Mouse (Mus musculus) ES-E14 (cell line): ENCODE measurements around the gene Phldb2. TPM values are rescaled to one million over a fixed set of nuclear protein-coding genes. Genes with fewer than 3 reads are reported as not detected.

Source experiments
- DNase-seq: peaks from one replicate; pipeline ENCODE4 v3.0.0-alpha.2; 2013; ENCODE audit warnings: low read depth, low spot score
- H3K27ac ChIP-seq: 2 replicates; pipeline ENCODE4 v1.5.1; 2012; ENCODE audit warnings: low read depth, mild to moderate bottlenecking, low read length, moderate library complexity, mixed read lengths; ENCODE audit not compliant: poor library complexity, insufficient read depth, severe bottlenecking
- H3K36me3 ChIP-seq: 2 replicates; pipeline ENCODE4 v1.6.1; 2012; ENCODE audit warnings: mild to moderate bottlenecking, low read length, moderate library complexity, mixed read lengths; ENCODE audit not compliant: control insufficient read depth, poor library complexity, insufficient read depth, severe bottlenecking
- H3K4me1 ChIP-seq, 2 experiments: fragments of 150-350 bp in 1 of 2; sonication (generic) in 1 of 2; 2 replicates each; pipeline ENCODE4 v1.6.1; 2012; ENCODE audit warnings: low read length in 2 of 2, mild to moderate bottlenecking in 1 of 2, mixed read lengths in 1 of 2; ENCODE audit not compliant: control insufficient read depth in 2 of 2, insufficient read depth in 2 of 2, poor library complexity in 1 of 2
- H3K4me3 ChIP-seq, 2 experiments: fragments of 150-350 bp in 1 of 2; sonication (generic) in 1 of 2; 2 replicates each; pipeline ENCODE4 v1.5.1; 2012; ENCODE audit warnings: low read length in 2 of 2, low read depth in 1 of 2, mild to moderate bottlenecking in 1 of 2, mixed read lengths in 1 of 2; ENCODE audit not compliant: insufficient read depth in 1 of 2, poor library complexity in 1 of 2, severe bottlenecking in 1 of 2
- H3K9ac ChIP-seq: 2 replicates; pipeline ENCODE4 v1.6.1; 2012; ENCODE audit warnings: low read depth, mild to moderate bottlenecking, low read length, mixed read lengths; ENCODE audit not compliant: poor library complexity, insufficient read depth, severe bottlenecking
- H3K9me3 ChIP-seq: fragments of 150-350 bp; sonication (generic); 2 replicates; pipeline ENCODE4 v1.6.1; 2012; ENCODE audit warnings: low read depth, mild to moderate bottlenecking, low read length; ENCODE audit not compliant: control insufficient read depth, insufficient read depth
- CHD2 ChIP-seq: IDR thresholded peaks from 2 replicates; pipeline ENCODE4 v1.6.1; 2014; ENCODE audit warnings: mild to moderate bottlenecking, low read depth, low read length, inconsistent platforms
- HCFC1 ChIP-seq: IDR thresholded peaks from 2 replicates; pipeline ENCODE4 v1.6.1; 2012; ENCODE audit warnings: low read length, inconsistent platforms, borderline replicate concordance; ENCODE audit not compliant: insufficient read depth
- MAFK ChIP-seq: IDR thresholded peaks from 2 replicates; pipeline ENCODE4 v1.6.1; 2014; ENCODE audit warnings: mild to moderate bottlenecking, low read depth, low read length, inconsistent platforms; ENCODE audit not compliant: insufficient read depth
- ZC3H11A ChIP-seq: IDR thresholded peaks from 2 replicates; pipeline ENCODE4 v1.6.1; 2012; ENCODE audit warnings: low read depth, mild to moderate bottlenecking, inconsistent platforms, low read length, borderline replicate concordance
- ZNF384 ChIP-seq: IDR thresholded peaks from 2 replicates; pipeline ENCODE4 v1.6.1; 2012; ENCODE audit warnings: low read depth, low read length, inconsistent platforms
- in situ Hi-C, 2 experiments: fragments of 600-800 bp; cut with MboI; formaldehyde crosslinking; loops; one replicate each; pipeline ENCODE4 v1.15.1; 2025; ENCODE audit warnings: low sequenced_read_pairs in 2 of 2, inconsistent platforms in 1 of 2; ENCODE audit not compliant: unreplicated experiment in 2 of 2
- total RNA-seq: library from RNA; depleted of rRNA; stranded (reverse); fragments of 300-350 nt; gene quantifications from 2 replicates; pipeline ENCODE4 v1.2.3, GENCODE M21; 2012

The Phldb2 gene
- total RNA-seq, 1 experiment, result 36.2 TPM

DNA sequence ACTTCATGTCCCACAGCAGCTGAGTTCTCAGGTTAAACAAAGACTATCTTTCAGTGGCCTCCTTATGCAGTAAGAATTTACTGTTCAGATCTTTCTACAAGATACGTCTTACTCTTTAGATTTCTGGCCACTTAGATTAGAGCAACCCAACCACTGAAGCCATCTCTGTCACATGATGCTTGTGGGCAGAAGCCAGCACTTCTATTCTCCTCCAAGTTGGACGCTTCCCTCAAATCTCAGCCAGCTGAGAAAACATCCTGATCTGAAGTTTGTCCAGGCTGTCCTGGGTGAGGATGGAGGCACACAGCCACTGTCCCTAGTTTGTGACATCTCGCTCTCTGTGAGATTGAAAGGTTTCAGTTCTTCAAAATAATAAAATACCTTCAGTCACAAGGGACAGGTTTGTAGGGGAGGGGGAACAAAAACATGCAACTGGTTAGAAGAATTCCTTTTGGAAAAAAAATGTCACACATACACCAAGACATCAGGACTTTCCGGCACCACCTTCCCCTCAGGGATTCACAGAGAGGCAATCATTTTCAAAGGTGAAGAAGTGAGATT lies 3.1 kb upstream of the Phldb2 start:
- no peak overlapping the region for H3K27ac ChIP-seq
- TF ChIP-seq MAFK, result no peak
- TF ChIP-seq HCFC1, result no peak
- TF ChIP-seq CHD2, result no peak
- no peak for TF ChIP-seq ZC3H11A
- no peak for TF ChIP-seq ZNF384
- in situ Hi-C loops, result no loop called here

DNA sequence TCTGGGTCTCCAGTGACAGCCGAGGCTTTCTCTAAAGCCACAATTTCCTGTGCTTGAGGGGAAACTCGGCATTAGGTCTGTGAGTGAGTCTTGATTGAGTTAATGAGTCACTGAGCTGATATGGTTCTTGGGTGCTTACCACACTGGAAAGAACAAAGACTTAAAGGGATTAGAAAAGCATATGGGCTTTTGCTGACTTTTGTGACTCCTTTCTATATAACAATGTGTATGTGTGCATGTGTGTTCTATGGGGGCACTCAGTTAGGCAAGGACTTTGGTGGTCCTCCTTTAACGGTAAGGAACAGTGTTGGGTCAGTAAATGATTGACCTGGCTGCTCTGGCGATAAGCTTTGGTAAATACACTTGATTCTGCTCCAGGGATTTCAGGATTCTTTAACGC lies 897 bp downstream of the Phldb2 start:
- Histone ChIP-seq H3K4me3 (no peak overlapping the region), H3K4me1 (no peaks in the 10 kb centered on the region), H3K36me3 (no peaks in the 10 kb centered on the region), H3K27ac (no peak overlapping the region), H3K9ac (no peak overlapping the region), H3K9me3 (no peaks in the 10 kb centered on the region)
- no peak for DNase-seq
- TF ChIP-seq ZNF384 (no peak), CHD2 (no peak), MAFK (no peak), ZC3H11A (no peak), HCFC1 (no peak)
- in situ Hi-C loops, result no loop called here

More for the DNA sequence above, 3.1 kb upstream of the Phldb2 start:
- H3K4me3 ChIP-seq, result no peak overlapping the region
- no peaks in the 10 kb centered on the region for H3K4me1 ChIP-seq
- no peak for DNase-seq
- H3K36me3 ChIP-seq, result no peaks in the 10 kb centered on the region
- no peaks in the 10 kb centered on the region for H3K9me3 ChIP-seq
- H3K9ac ChIP-seq, result no peak overlapping the region

DNA sequence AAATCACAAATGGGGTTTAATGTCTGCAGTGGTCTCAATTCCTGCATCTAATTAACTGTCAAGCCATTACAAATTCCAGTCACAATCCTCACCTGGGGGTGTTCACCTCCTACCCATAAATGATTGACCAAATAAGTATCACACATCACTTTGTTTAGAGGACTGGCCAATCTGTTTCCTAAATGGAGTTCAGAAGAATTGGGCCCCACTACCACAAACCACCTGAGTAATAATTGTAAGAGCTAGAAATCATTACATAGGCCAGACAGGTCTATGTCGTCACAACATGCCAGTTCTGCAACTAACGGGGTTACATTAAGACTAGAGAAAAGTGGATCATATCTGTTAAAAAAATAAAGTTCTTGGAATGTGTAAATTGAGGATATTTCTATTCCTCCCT lies 1.4 kb downstream of the Phldb2 start:
- H3K4me1 ChIP-seq, result no peaks in the 10 kb centered on the region
- H3K9me3 ChIP-seq, result no peaks in the 10 kb centered on the region
- no peak overlapping the region for H3K4me3 ChIP-seq

DNA sequence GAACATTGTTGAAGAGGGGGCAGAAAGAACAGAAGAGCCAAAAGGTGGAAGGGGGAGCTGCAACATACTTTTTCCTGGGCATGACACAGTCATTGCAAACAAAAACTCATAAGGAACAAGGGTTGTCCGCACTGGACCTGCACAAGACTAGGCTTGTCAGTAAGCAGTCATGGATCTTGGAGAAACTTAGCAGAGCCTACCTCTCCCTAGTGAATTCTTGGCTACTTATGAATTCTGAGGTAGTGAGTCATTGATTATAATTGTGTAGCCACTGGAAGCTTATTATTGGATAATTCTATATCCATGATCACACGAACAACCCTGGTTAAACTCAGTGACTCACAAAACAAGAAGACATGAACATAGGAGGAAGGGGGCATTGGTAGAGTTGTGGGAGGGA lies 7.1 kb downstream of the Phldb2 start:
- H3K4me3 ChIP-seq, result no peak overlapping the region
- in situ Hi-C loops, result no loop called here

More for the DNA sequence above, 1.4 kb downstream of the Phldb2 start:
- H3K36me3 ChIP-seq, result no peaks in the 10 kb centered on the region
- in situ Hi-C loops, result no loop called here
- no peak for TF ChIP-seq ZC3H11A
- no peak for TF ChIP-seq ZNF384
- no peak for TF ChIP-seq MAFK
- no peak for TF ChIP-seq CHD2
- no peak for TF ChIP-seq HCFC1
- no peak overlapping the region for H3K9ac ChIP-seq
- DNase-seq, result no peak
- H3K27ac ChIP-seq, result no peak overlapping the region

More for the DNA sequence above, 7.1 kb downstream of the Phldb2 start:
- no peaks in the 10 kb centered on the region for H3K36me3 ChIP-seq
- DNase-seq, result no peak
- no peak overlapping the region for H3K9ac ChIP-seq
- no peaks in the 10 kb centered on the region for H3K9me3 ChIP-seq
- no peak overlapping the region for H3K27ac ChIP-seq
- H3K4me1 ChIP-seq, result no peaks in the 10 kb centered on the region
- no peak for TF ChIP-seq HCFC1
- no peak for TF ChIP-seq CHD2
- no peak for TF ChIP-seq ZC3H11A
- no peak for TF ChIP-seq ZNF384
- TF ChIP-seq MAFK, result no peak
